Mouse (Mus musculus): Measurements from ENCODE around the gene Atad3a. TPM values are rescaled to one million over a fixed set of nuclear protein-coding genes. Genes with fewer than 3 reads are reported as not detected.

Atad3a gene
- polyA plus RNA-seq, 1 experiment, result 1.1 TPM

DNA sequence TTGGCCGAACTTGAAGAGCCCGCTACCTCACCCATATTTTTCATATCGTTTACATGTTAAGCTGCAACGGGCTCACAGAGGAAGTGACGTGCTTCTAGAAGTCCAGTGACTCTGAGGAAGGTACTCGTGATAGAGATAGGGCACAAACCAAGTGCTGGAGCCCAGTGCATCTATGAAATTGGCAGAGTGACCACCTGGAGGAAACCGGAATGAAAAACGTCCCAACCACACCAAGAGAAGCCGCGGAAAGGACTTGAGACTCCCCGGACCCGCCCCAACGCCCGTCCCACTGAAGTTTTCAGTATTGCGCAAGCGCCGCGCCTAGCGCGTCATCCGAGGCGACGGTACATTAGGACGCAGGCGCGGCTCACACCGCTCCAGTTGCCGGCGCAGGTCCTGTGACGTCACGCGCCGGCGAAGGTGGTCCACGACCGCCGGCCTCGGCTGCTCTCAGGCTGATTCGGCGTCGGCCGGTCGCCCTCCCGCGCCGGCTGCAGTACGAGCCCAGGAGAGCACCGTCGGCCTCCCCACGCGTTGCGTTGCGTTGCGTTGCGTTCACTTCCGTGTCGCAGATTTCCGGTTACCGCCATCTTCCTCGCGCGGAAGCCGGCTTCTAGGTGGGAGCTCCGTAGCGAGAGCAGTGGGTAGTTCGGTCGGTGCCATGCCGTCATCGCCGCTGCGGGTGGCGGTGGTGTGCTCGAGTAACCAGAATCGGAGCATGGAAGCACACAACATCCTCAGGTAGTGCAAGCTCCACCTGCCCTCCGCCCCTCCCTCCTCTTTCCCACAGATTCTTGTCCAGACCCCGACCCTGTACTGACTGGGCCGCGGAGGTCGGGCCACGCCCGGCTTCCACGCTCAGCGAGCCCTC lies 55.9 kb downstream of the Atad3a start, which contains the start of gene Ssu72:
Gene Ssu72, plus strand, starts transcription at position 80 of the 871 bp plus-strand sequence.
- TF ChIP-seq GATA1 (IDR thresholded peaks at IDR 0.05; ENCODE audit: low read length) (no peak), TAL1 (IDR thresholded peaks at IDR 0.05; ENCODE audit: low read length) (no peak)
- H3K9me3 ChIP-seq (ENCODE audit: control insufficient read depth, low read length), result no peaks in the 10 kb centered on the region
- H3K4me1 ChIP-seq (ENCODE audit: control insufficient read depth), result peaks cover 47% of the 10 kb centered on the region
- H3K27me3 ChIP-seq (ENCODE audit: control insufficient read depth), result no peaks in the 10 kb centered on the region
- H3K36me3 ChIP-seq (ENCODE audit: control insufficient read depth), result peaks cover 21% of the 10 kb centered on the region
- peak within 1 kb of the TSS; percentile 79 for H3K4me3 ChIP-seq (replicated peaks)

DNA sequence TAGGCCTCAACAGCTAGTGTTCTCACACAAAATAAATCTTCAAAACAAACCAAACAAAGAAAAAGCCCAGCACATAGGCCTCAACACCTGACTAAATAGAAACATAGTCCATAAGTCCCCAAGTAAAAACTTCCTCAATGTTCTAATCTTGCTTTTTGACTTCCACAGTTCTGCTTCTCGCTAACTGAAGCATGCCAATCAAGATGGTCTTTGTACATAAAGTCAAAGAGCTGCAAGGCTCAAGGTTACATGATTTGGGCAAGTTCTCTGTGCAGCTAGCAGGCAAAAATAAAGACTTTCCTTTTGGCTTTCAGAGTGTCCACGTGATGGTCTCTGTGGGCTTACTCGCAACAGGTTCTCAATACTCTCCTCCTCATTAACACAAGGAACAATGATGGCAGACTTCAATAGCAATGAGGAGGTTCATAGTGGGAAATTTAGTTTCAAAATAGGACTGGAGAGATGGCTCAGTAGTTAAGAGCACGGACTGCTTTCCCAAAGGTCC lies 57.4 kb downstream of the Atad3a start:
- TF ChIP-seq TAL1 (IDR thresholded peaks at IDR 0.05; ENCODE audit: low read length) (no peak), GATA1 (IDR thresholded peaks at IDR 0.05; ENCODE audit: low read length) (no peak)
- Histone ChIP-seq H3K4me3 (replicated peaks) (no peak overlapping the region), H3K9me3 (ENCODE audit: control insufficient read depth, low read length) (no peaks in the 10 kb centered on the region), H3K27me3 (ENCODE audit: control insufficient read depth) (no peaks in the 10 kb centered on the region), H3K36me3 (ENCODE audit: control insufficient read depth) (peaks cover 12% of the 10 kb centered on the region), H3K4me1 (ENCODE audit: control insufficient read depth) (peaks cover 36% of the 10 kb centered on the region)

GRCm38 (mm10) chr4:155700425-155700824 lies 60.5 kb downstream of the Atad3a start:
- no peak for TF ChIP-seq GATA1 (IDR thresholded peaks at IDR 0.05; ENCODE audit: low read length)
- TF ChIP-seq TAL1 (IDR thresholded peaks at IDR 0.05; ENCODE audit: low read length), result no peak
- Histone ChIP-seq H3K36me3 (ENCODE audit: control insufficient read depth) (no peaks in the 10 kb centered on the region), H3K4me3 (replicated peaks) (no peak overlapping the region), H3K9me3 (ENCODE audit: control insufficient read depth, low read length) (no peaks in the 10 kb centered on the region), H3K4me1 (ENCODE audit: control insufficient read depth) (peaks cover 13% of the 10 kb centered on the region), H3K27me3 (ENCODE audit: control insufficient read depth) (peaks cover 17% of the 10 kb centered on the region)

DNA sequence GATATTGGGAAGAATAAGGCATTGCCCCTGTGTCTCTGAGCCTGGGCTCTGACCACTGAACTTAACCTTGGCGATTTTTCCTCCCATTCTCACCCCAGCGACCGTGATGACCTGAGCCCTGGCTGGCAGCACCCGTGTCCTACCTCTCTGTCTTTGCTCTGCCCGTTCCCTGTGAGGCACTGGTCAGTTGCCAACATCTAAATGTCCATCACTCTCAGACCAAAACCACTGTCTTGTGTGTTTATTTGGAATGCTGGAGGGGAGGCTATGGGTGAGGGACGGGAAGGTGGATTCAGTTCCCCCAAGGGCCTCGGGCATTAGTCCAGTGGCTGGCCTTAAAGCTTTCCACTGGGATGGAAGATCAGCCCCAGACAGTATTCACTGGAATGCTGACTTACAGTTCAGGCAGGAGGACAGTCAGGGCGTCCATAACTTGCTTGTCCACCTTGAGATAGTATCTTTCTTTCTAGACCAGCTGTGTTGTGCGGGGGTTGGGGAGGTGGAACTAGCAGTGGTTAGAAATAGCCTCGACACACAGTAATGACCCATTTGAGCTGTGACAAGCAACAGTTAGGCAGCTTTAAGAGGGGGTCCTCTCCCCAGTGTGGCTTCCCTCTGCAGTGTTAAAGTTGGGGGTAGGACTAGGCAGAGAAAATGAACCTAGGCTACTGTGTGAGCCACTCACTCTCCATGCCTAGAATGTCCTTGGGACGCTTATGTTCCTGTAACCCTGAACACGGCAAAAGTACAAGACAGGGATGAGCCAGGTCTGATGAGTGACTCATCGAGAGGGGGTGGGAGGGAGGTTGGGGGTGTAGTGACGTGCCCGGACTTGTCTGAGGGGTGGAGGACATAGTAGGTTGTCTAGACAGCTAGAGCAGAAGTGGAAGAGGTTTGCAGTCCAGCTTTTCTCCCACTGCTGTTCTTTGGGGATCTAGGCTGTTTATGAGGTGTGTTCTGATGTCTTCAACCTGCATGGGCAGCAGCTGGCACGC lies 64.3 kb downstream of the Atad3a start:
- Histone ChIP-seq H3K27me3 (ENCODE audit: control insufficient read depth) (peaks cover 50% of the 10 kb centered on the region), H3K4me3 (replicated peaks) (no peak overlapping the region), H3K9me3 (ENCODE audit: control insufficient read depth, low read length) (peaks cover 6% of the 10 kb centered on the region; the same call in 1 of the 2 replicates), H3K36me3 (ENCODE audit: control insufficient read depth) (no peaks in the 10 kb centered on the region), H3K4me1 (ENCODE audit: control insufficient read depth) (peaks cover 9% of the 10 kb centered on the region)
- TF ChIP-seq TAL1 (IDR thresholded peaks at IDR 0.05; ENCODE audit: low read length), result no peak
- TF ChIP-seq GATA1 (IDR thresholded peaks at IDR 0.05; ENCODE audit: low read length), result no peak

GRCm38 (mm10) chr4:155695531-155696062 lies 65.3 kb downstream of the Atad3a start:
- Histone ChIP-seq H3K36me3 (ENCODE audit: control insufficient read depth) (no peaks in the 10 kb centered on the region), H3K4me1 (ENCODE audit: control insufficient read depth) (peaks cover 9% of the 10 kb centered on the region), H3K27me3 (ENCODE audit: control insufficient read depth) (peaks cover 57% of the 10 kb centered on the region), H3K4me3 (replicated peaks) (no peak overlapping the region), H3K9me3 (ENCODE audit: control insufficient read depth, low read length) (peaks cover 6% of the 10 kb centered on the region; the same call in 1 of the 2 replicates)
- TF ChIP-seq TAL1 (IDR thresholded peaks at IDR 0.05; ENCODE audit: low read length) (no peak), GATA1 (IDR thresholded peaks at IDR 0.05; ENCODE audit: low read length) (no peak)

- H3K9me3 ChIP-seq (ENCODE audit: control insufficient read depth, low read length), result peaks cover 6% of the 10 kb centered on the region; the same call in 1 of the 2 replicates
- TF ChIP-seq GATA1 (IDR thresholded peaks at IDR 0.05; ENCODE audit: low read length), result no peak
- no peak for TF ChIP-seq TAL1 (IDR thresholded peaks at IDR 0.05; ENCODE audit: low read length)
- no peaks in the 10 kb centered on the region for H3K36me3 ChIP-seq (ENCODE audit: control insufficient read depth)
- peaks cover 9% of the 10 kb centered on the region for H3K4me1 ChIP-seq (ENCODE audit: control insufficient read depth)
- H3K27me3 ChIP-seq (ENCODE audit: control insufficient read depth), result peaks cover 58% of the 10 kb centered on the region
- peak overlapping the region; percentile 53 for H3K4me3 ChIP-seq (replicated peaks)
Measured at GRCm38 (mm10) chr4:155694482-155695401, 66.2 kb downstream of the Atad3a start.

DNA sequence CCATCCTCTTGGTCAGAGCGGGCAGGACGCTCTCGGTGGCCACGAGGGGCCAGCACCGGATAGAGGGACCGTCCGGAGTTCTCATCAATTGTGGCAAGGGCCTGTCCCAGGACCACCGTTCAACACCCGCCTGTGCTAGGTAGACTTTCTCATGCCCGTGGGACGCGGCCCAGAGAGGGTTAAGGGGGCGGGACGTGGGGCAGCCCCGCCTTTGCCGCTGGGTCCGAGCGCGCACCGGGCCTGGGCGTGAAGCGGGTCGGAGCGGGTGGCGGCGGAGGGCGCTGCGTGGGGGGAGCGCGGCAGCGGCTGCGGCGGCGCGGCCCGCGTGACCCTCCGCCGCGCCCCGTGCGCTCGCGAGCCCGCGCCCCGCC lies 66.8 kb downstream of the Atad3a start, which contains the start of gene Fndc10:
Gene Fndc10, plus strand, starts transcription at position 232 of the 371 bp plus-strand sequence.
- H3K27me3 ChIP-seq (ENCODE audit: control insufficient read depth), result peaks cover 58% of the 10 kb centered on the region
- TF ChIP-seq GATA1 (IDR thresholded peaks at IDR 0.05; ENCODE audit: low read length) (no peak), TAL1 (IDR thresholded peaks at IDR 0.05; ENCODE audit: low read length) (no peak)
- peaks cover 9% of the 10 kb centered on the region for H3K4me1 ChIP-seq (ENCODE audit: control insufficient read depth)

More for the DNA sequence above, 66.8 kb downstream of the Atad3a start, which contains the start of gene Fndc10:
- Histone ChIP-seq H3K4me3 (replicated peaks) (peak within 1 kb of the TSS; percentile 53), H3K9me3 (ENCODE audit: control insufficient read depth, low read length) (peaks cover 6% of the 10 kb centered on the region; the same call in 1 of the 2 replicates), H3K36me3 (ENCODE audit: control insufficient read depth) (no peaks in the 10 kb centered on the region)

Data from erythroblast, embryonic 14.5 days (primary cell).